Mouse (Mus musculus) CD4-positive, CD25-positive, alpha-beta regulatory T cell (primary cell): ENCODE data around the gene Defa28. TPM values are rescaled to one million over a fixed set of nuclear protein-coding genes. Genes with fewer than 3 reads are reported as not detected.

Experiments used
- polyA plus RNA-seq: library from polyadenylated mRNA; unstranded; fragments of 100-300 nt; shearing (Covaris generic); gene quantifications from one replicate; pipeline ENCODE4 v1.2.1, GENCODE M21; 2017

Defa28 gene
- polyA plus RNA-seq, result not detected

GRCm38 (mm10) chr8:21582706-21583105 lies at the start of gene Defa28:
Gene Defa28 (plus strand): TSS chr8:21583006.

DNA sequence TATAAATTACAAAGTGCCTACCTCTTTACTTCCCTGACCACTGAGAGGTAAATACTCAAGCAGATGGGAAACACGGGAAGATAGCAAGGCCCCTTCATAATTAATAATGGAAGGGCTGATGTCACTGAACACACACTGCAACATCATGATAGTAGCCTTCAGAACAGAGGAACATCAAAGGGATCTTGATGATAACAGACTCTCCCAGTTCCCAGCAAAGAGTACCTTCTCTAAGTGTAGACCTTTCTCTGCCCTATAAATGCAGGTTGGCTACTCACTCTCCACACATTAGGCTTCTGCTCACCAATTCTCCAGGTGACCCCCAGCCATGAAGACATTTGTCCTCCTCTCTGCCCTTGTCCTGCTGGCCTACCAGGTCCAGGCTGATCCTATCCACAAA lies 17.7 kb upstream of the Defa28 start, which contains the start of gene Defa37:
Defa37 (plus strand) TSS at position 301 of the 400 bp plus-strand sequence.

GRCm38 (mm10) chr8:21594408-21594807 lies 11.6 kb downstream of the Defa28 start, which contains the start of gene Gm7861:
Gene Gm7861 (minus strand): TSS chr8:21594508.

DNA sequence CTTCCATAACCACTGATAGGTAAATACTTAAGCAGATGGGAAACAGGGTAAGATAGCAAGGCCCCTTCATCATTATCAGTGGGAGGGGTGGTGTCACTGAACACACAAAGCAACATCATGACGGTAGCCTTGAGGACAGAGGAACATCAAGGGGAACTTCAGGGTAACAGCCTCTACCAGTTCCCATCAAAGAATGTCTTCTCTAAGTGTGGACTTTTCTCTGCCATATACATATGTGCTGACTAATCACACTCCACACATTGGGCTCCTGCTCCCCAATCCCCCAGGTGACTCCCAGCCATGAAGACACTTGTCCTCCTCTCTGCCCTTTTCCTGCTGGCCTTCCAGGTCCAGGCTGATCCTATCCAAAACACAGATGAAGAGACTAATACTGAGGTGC lies 35.1 kb downstream of the Defa28 start, which contains the start of gene Defa26:
Defa26 (plus strand) TSS at position 301 of the 400 bp plus-strand sequence.

Other genes starting within 250 kb of the Defa28 start
- gene Defa2, start 204.5 kb upstream of the Defa28 start, polyA plus RNA-seq, result not detected
- gene Defa33, start 191.2 kb upstream of the Defa28 start, polyA plus RNA-seq, result not detected
- gene Defa36, start 155.6 kb upstream of the Defa28 start, polyA plus RNA-seq, result not detected
- not detected for gene Gm7849, start 126.4 kb upstream of the Defa28 start, polyA plus RNA-seq
- gene Defa20, start 73.7 kb upstream of the Defa28 start, polyA plus RNA-seq, result not detected
- not detected for gene Defa32, start 54.0 kb upstream of the Defa28 start, polyA plus RNA-seq
- not detected for gene Defa37, start 17.6 kb upstream of the Defa28 start, polyA plus RNA-seq
- not detected for gene Gm7861, start 11.5 kb downstream of the Defa28 start, polyA plus RNA-seq
- gene Defa26, start 35.2 kb downstream of the Defa28 start, polyA plus RNA-seq, result not detected
- gene Defa17, start 72.8 kb downstream of the Defa28 start, polyA plus RNA-seq, result not detected
- not detected for gene Defa34, start 82.8 kb downstream of the Defa28 start, polyA plus RNA-seq
- not detected for gene AY761184, start 120.6 kb downstream of the Defa28 start, polyA plus RNA-seq
- gene Defa24, start 151.5 kb downstream of the Defa28 start, polyA plus RNA-seq, result not detected
- not detected for gene Defb50, start 240.5 kb downstream of the Defa28 start, polyA plus RNA-seq